Mouse (Mus musculus) kidney, adult 8-10 months (tissue): ENCODE measurements at regions not wholly inside any gene's neighbourhood (a gene's known extent, or its start where the extent isn't known, plus 50 kb on each side); places are given as distances from the start of the nearest gene placed in this dataset.

Experiments
- DNase-seq, 2 experiments: peaks; one replicate each; pipeline ENCODE4 v3.0.0; 2022

DNA sequence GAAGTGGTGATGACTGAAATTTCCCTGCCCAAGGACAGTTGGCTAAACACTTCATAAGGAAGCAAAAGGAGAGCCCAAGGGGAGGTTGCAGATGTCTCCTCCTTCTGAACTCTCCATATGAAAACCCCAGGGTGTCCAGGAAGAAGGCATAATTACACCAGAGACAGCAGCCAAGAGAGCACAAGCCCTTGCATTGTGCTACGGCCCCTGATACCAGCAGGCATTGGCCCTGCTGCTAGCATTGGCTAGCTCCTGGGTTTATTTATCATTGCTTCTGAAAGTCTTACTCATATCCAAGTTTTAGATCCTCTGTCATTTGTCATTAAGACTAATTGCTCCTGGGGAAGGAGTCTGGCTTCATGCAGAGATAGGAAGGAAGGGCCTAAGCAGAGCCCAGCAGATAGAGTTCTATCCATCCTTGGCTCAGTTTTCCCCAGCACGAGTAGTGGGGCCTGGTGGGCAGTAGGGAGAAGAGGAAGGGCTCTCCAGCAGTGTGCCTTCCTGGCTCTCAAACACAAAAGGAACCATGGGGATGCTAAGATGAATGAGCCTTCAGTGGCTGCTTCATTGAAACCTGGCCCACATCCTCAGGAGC is 98.5 kb upstream of the Tmc3 start:
- no peak for DNase-seq

DNA sequence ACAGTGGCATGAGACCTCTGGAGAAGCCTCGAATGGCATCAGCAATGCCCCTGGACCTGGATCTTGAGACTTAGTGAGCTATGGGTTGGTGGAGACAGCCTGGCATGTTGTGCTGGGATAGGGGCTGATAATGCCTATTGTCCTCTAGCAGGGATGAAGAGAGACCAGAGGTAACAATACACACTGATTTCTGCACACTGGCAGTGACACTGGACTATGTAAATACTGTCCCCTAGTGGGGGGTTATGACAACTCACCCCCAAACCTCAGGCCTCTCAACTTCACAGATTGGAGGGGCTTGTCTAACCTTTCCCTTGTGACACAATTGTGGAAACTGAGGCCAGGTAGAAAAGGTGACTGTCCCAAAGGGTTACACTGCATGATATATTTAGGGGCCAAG is 94.9 kb upstream of the Tmc3 start:
- peak; percentile 5 to 8 for DNase-seq

DNA sequence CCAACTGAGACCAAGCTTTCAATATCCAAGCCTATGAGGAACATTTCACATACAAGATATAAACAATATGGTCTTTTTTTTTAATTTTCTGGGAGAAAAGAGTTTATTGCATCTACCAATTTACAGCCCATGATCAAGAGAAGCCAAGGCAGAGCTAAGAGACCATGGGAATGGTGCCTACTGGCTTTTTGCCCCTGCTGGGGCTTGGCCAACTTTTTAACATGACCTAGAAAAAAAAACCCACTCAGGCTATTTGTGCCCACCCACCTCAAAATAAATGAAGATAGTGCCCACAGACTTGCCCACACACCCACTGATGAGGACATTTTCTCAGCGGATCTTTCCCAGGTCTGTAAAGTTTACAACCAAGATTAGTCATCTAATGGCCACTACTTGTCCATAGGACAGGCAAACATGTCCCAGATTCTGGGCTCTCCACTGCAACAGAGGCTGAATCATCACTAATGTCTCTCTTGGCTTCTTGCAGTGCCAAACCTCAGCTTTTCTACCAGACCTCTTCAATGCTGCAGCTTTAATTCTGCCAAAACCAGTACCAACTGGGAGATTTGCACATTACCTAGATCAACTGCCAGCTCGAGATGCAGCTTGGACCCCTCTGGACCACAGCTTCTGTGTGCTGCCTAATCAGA is 79.6 kb upstream of the Tmc3 start:
- no peak for DNase-seq

DNA sequence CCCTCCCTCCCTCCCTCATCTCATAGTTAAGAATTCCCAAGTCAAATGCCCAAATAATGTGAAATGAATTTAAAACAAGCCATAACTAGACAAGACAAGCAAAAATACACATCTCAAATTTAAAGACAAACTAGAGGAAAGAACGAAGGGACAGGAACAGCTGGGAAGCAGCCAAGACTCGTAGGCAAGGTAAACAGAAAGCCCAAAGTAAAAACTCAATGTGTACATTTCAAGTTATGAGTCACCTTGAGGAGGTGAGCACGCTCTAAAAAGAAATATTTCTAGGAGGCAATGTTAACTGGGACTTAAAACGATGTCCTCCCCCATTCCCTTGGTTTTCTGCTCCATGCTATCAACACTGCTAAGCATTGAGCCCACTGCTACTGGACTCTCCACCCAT is 68.4 kb upstream of the Tmc3 start:
- no peak for DNase-seq

DNA sequence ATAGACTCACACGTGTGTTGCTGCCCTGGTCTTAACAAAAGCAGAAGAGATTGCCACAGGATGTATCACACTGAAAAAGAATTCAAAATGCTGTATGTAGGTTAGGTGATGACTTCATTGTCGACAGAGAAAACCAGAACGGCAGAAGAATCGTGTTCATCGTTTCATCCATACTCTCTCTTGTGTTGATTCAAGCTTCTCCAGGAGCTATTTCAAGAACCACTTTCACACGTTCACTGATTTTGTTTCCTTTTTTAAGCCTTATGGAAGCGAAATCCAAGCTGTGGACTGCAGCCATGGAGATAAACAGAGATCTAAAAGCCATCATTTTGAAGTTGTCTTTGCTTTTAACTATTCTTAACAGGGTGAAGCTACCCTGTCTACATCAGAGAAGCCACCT is 63.2 kb upstream of the Tmc3 start:
- DNase-seq: no peak
